Mouse (Mus musculus): ENCODE measurements around the gene Ccdc27. TPM values are rescaled to one million over a fixed set of nuclear protein-coding genes. Genes with fewer than 3 reads are reported as not detected.

Ccdc27 gene
- polyA plus RNA-seq (2012; rRNA removed): not detected in 2 replicates

DNA sequence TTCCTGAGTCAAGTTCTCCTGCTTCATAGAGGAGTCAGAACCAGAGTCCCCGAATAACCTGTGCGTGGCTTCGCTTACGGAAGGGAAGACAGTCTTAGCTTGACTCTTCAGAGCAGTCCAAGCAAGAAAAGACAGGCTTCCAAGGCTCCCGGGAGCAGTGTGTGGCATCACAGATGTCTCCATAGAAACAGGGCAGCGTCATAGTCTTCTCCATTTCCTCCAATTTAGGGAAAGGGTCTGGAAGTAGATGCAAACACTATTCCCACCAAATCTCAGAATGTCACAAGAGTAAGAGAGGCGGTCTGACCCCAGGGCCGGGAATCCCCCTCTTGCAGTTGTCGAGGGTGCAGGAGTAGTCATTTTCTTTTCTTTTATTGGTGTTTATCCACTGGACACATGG is at the start of gene Ccdc27:
Gene Ccdc27 (minus strand): TSS at position 101 of the 400 bp plus-strand sequence.
- DNase-seq (ENCODE audit: low read depth in 1 of 2, low spot score in 2 of 2): no peak
- Histone ChIP-seq H3K4me1 (ENCODE audit: control insufficient read depth, insufficient read depth, insufficient read length) (no peaks in the 10 kb centered on the region), H3K4me3 (ENCODE audit: extremely low read depth, insufficient read depth, insufficient read length) (no peak within 1 kb of the TSS), H3K36me3 (ENCODE audit: control insufficient read depth, insufficient read depth, low read length) (no peaks in the 10 kb centered on the region), H3K27me3 (ENCODE audit: control insufficient read depth, insufficient read depth, low read length) (no peaks in the 10 kb centered on the region), H3K27ac (ENCODE audit: insufficient read depth, low read length) (no peak within 1 kb of the TSS)
- 86% methylated on average over 9 of the region's 9 CpGs for WGBS
- TF ChIP-seq CTCF (IDR thresholded peaks at IDR 0.05; ENCODE audit: extremely low read depth, insufficient read depth, insufficient read length, insufficient replicate concordance): no peak

- H3K27ac ChIP-seq (ENCODE audit: insufficient read depth, low read length): no peak overlapping the region
These were observed 48.9 kb upstream of the Ccdc27 start for GRCm38 (mm10) chr4:154091356-154091755.

GRCm38 (mm10) chr4:154089205-154089604 is 46.7 kb upstream of the Ccdc27 start:
- H3K36me3 ChIP-seq (ENCODE audit: control insufficient read depth, insufficient read depth, low read length): no peaks in the 10 kb centered on the region
- no peak overlapping the region for H3K27ac ChIP-seq (ENCODE audit: insufficient read depth, low read length)
- H3K27me3 ChIP-seq (ENCODE audit: control insufficient read depth, insufficient read depth, low read length): no peaks in the 10 kb centered on the region
- TF ChIP-seq CTCF (IDR thresholded peaks at IDR 0.05; ENCODE audit: extremely low read depth, insufficient read depth, insufficient read length, insufficient replicate concordance) (0 out of 2 replicates have a peak, but pooled peaks have one; percentile 8), POLR2A (IDR thresholded peaks at IDR 0.05; ENCODE audit: low read depth, low read length) (no peak)
- H3K4me1 ChIP-seq (ENCODE audit: control insufficient read depth, insufficient read depth, insufficient read length): no peaks in the 10 kb centered on the region
- DNase-seq (ENCODE audit: low read depth in 1 of 2, low spot score in 2 of 2): no peak
- no peak overlapping the region for H3K4me3 ChIP-seq (ENCODE audit: extremely low read depth, insufficient read depth, insufficient read length)
- 43% methylated on average over 5 of the region's 5 CpGs for WGBS

More at GRCm38 (mm10) chr4:154091356-154091755, 48.9 kb upstream of the Ccdc27 start:
- no peak for TF ChIP-seq POLR2A (IDR thresholded peaks at IDR 0.05; ENCODE audit: low read depth, low read length)
- TF ChIP-seq CTCF (IDR thresholded peaks at IDR 0.05; ENCODE audit: extremely low read depth, insufficient read depth, insufficient read length, insufficient replicate concordance): no peak
- H3K4me3 ChIP-seq (ENCODE audit: extremely low read depth, insufficient read depth, insufficient read length): no peak overlapping the region
- WGBS: 73% methylated on average over 8 of the region's 8 CpGs
- no peak for DNase-seq (ENCODE audit: low read depth in 1 of 2, low spot score in 2 of 2)
- H3K4me1 ChIP-seq (ENCODE audit: control insufficient read depth, insufficient read depth, insufficient read length): no peaks in the 10 kb centered on the region
- no peaks in the 10 kb centered on the region for H3K27me3 ChIP-seq (ENCODE audit: control insufficient read depth, insufficient read depth, low read length)
- H3K36me3 ChIP-seq (ENCODE audit: control insufficient read depth, insufficient read depth, low read length): no peaks in the 10 kb centered on the region

- Histone ChIP-seq H3K27me3 (ENCODE audit: control insufficient read depth, insufficient read depth, low read length) (no peaks in the 10 kb centered on the region), H3K36me3 (ENCODE audit: control insufficient read depth, insufficient read depth, low read length) (no peaks in the 10 kb centered on the region), H3K4me3 (ENCODE audit: extremely low read depth, insufficient read depth, insufficient read length) (no peak overlapping the region), H3K27ac (ENCODE audit: insufficient read depth, low read length) (no peak overlapping the region), H3K4me1 (ENCODE audit: control insufficient read depth, insufficient read depth, insufficient read length) (no peaks in the 10 kb centered on the region)
- DNase-seq (ENCODE audit: low read depth in 1 of 2, low spot score in 2 of 2): no peak
- WGBS: 80% methylated on average over 8 of the region's 8 CpGs
- no peak for TF ChIP-seq POLR2A (IDR thresholded peaks at IDR 0.05; ENCODE audit: low read depth, low read length)
- no peak for TF ChIP-seq CTCF (IDR thresholded peaks at IDR 0.05; ENCODE audit: extremely low read depth, insufficient read depth, insufficient read length, insufficient replicate concordance)
These were observed 44.0 kb upstream of the Ccdc27 start for GRCm38 (mm10) chr4:154086436-154086835.

- Histone ChIP-seq H3K27me3 (ENCODE audit: control insufficient read depth, insufficient read depth, low read length) (no peaks in the 10 kb centered on the region), H3K4me1 (ENCODE audit: control insufficient read depth, insufficient read depth, insufficient read length) (no peaks in the 10 kb centered on the region), H3K36me3 (ENCODE audit: control insufficient read depth, insufficient read depth, low read length) (no peaks in the 10 kb centered on the region), H3K27ac (ENCODE audit: insufficient read depth, low read length) (no peak overlapping the region), H3K4me3 (ENCODE audit: extremely low read depth, insufficient read depth, insufficient read length) (no peak overlapping the region)
- TF ChIP-seq CTCF (IDR thresholded peaks at IDR 0.05; ENCODE audit: extremely low read depth, insufficient read depth, insufficient read length, insufficient replicate concordance): no peak
- no peak for TF ChIP-seq POLR2A (IDR thresholded peaks at IDR 0.05; ENCODE audit: low read depth, low read length)
- 76% methylated on average over 3 of the region's 3 CpGs for WGBS
- DNase-seq (ENCODE audit: low read depth in 1 of 2, low spot score in 2 of 2): no peak
These were observed 43.4 kb upstream of the Ccdc27 start for GRCm38 (mm10) chr4:154085856-154086255.

GRCm38 (mm10) chr4:154081974-154082373 is 39.5 kb upstream of the Ccdc27 start:
- no peaks in the 10 kb centered on the region for H3K4me1 ChIP-seq (ENCODE audit: control insufficient read depth, insufficient read depth, insufficient read length)
- no peaks in the 10 kb centered on the region for H3K36me3 ChIP-seq (ENCODE audit: control insufficient read depth, insufficient read depth, low read length)
- no peaks in the 10 kb centered on the region for H3K27me3 ChIP-seq (ENCODE audit: control insufficient read depth, insufficient read depth, low read length)
- H3K4me3 ChIP-seq (ENCODE audit: extremely low read depth, insufficient read depth, insufficient read length): no peak overlapping the region
- no peak overlapping the region for H3K27ac ChIP-seq (ENCODE audit: insufficient read depth, low read length)
- WGBS: 14% methylated on average over 1 of the region's 1 CpGs
- no peak for DNase-seq (ENCODE audit: low read depth in 1 of 2, low spot score in 2 of 2)
- no peak for TF ChIP-seq CTCF (IDR thresholded peaks at IDR 0.05; ENCODE audit: extremely low read depth, insufficient read depth, insufficient read length, insufficient replicate concordance)
- no peak for TF ChIP-seq POLR2A (IDR thresholded peaks at IDR 0.05; ENCODE audit: low read depth, low read length)

GRCm38 (mm10) chr4:154081021-154081420 is 38.5 kb upstream of the Ccdc27 start:
- Histone ChIP-seq H3K27me3 (ENCODE audit: control insufficient read depth, insufficient read depth, low read length) (no peaks in the 10 kb centered on the region), H3K4me1 (ENCODE audit: control insufficient read depth, insufficient read depth, insufficient read length) (no peaks in the 10 kb centered on the region), H3K27ac (ENCODE audit: insufficient read depth, low read length) (no peak overlapping the region), H3K4me3 (ENCODE audit: extremely low read depth, insufficient read depth, insufficient read length) (no peak overlapping the region), H3K36me3 (ENCODE audit: control insufficient read depth, insufficient read depth, low read length) (no peaks in the 10 kb centered on the region)
- TF ChIP-seq CTCF (IDR thresholded peaks at IDR 0.05; ENCODE audit: extremely low read depth, insufficient read depth, insufficient read length, insufficient replicate concordance): no peak
- no peak for TF ChIP-seq POLR2A (IDR thresholded peaks at IDR 0.05; ENCODE audit: low read depth, low read length)
- DNase-seq (ENCODE audit: low read depth in 1 of 2, low spot score in 2 of 2): no peak
- 3% methylated on average over 13 of the region's 13 CpGs for WGBS
